ENCODE assay signal across 19 mouse cellular contexts in the genomic region with DNA sequence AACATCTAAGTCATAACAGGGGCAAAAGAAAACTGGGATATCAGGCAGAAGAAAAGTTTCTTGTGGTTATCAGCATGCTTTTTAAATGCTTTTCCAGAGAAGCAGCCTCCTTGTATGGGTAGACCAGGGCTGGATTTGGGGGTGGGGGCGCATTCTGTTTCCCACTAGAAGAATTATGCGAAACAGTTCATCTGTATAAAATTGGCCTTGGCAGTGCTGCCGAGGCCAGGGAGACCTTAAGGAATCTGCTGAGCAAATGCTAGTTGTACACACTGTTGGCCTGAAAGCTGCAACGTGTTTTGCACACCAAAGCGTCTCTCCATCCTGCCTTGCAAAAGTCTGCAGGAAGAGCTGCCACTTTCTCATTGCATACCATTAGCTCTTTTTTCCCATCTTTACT.
A peak's percentile ranks its signal among the peaks of the same experiment; 100 is the strongest.
DNase-seq lines count a peak whose midpoint lies in the region; ATAC-seq and TF ChIP-seq lines count a peak whose summit lies in the region.
"Had no signal": no experiment of that assay in that cellular context is flagged by ENCODE, and none has a peak within 500 bp of the region (broad histone marks: within the 10 kb centered on the region; RNA-seq: fewer than 3 reads in every experiment).

No protein-coding gene starts in this region.

- peak; percentile 38 for ATAC-seq in forebrain, embryonic 15.5 days (replicated peaks)
- ATAC-seq in lung, postnatal 0 days: no peak
- no peak for ATAC-seq in embryonic facial prominence, embryonic 15.5 days (ENCODE audit: insufficient number of reproducible peaks, low FRiP score, low TSS enrichment, low read depth)
- peak; percentile 66 for ATAC-seq in hindbrain, embryonic 16.5 days
- ATAC-seq in kidney, embryonic 15.5 days (replicated peaks; ENCODE audit: low FRiP score): no peak
- ATAC-seq: intestine, embryonic 16.5 days; liver, postnatal 0 days had no signal

- H3K4me3 ChIP-seq in forebrain, embryonic 15.5 days: no peak overlapping the region
- H3K4me3 ChIP-seq in forebrain, embryonic 10.5 days: no peak overlapping the region
- no peak overlapping the region for H3K4me3 ChIP-seq in lung, postnatal 0 days (ENCODE audit: low read depth, low read length)
- H3K4me3 ChIP-seq in embryonic facial prominence, embryonic 15.5 days (replicated peaks): no peak overlapping the region
- H3K4me3 ChIP-seq in hindbrain, embryonic 16.5 days (ENCODE audit: low read length): no peak overlapping the region
- H3K4me3 ChIP-seq in kidney, embryonic 15.5 days (replicated peaks): no peak overlapping the region
- H3K4me3 ChIP-seq: erythroblast, embryonic 14.5 days; heart, embryonic 12.5 days; limb, embryonic 15.5 days had no signal

- DNase-seq in forebrain, embryonic 10.5 days (ENCODE audit: extremely low spot score, low spot score): no peak
- peak; percentile 6 for DNase-seq in lung, postnatal 0 days (ENCODE audit: low spot score)
- no peak for DNase-seq in lung, postnatal 14 days
- DNase-seq: adrenal gland, postnatal 25 days; cerebellum, postnatal 14 days; liver, postnatal 0 days; lung, postnatal 36 days; right cerebral cortex, postnatal 25 days; thymus, postnatal 36 days had no signal

- H3K4me1 ChIP-seq in forebrain, embryonic 15.5 days: peaks cover 52% of the 10 kb centered on the region
- peaks cover 26% of the 10 kb centered on the region for H3K4me1 ChIP-seq in forebrain, embryonic 10.5 days
- no peaks in the 10 kb centered on the region for H3K4me1 ChIP-seq in lung, postnatal 0 days (ENCODE audit: insufficient read depth, low read depth, low read length)
- H3K4me1 ChIP-seq in embryonic facial prominence, embryonic 15.5 days: peaks cover 25% of the 10 kb centered on the region
- peaks cover 11% of the 10 kb centered on the region; the same call in 1 of the 2 replicates for H3K4me1 ChIP-seq in hindbrain, embryonic 16.5 days (ENCODE audit: control insufficient read depth, insufficient read depth, low read depth, low read length)
- no peaks in the 10 kb centered on the region for H3K4me1 ChIP-seq in kidney, embryonic 15.5 days
- H3K4me1 ChIP-seq: limb, embryonic 15.5 days had no signal

- peaks cover 22% of the 10 kb centered on the region for H3K36me3 ChIP-seq in forebrain, embryonic 15.5 days
- peaks cover 50% of the 10 kb centered on the region for H3K36me3 ChIP-seq in forebrain, embryonic 10.5 days (replicated peaks)
- peaks cover 26% of the 10 kb centered on the region for H3K36me3 ChIP-seq in lung, postnatal 0 days (ENCODE audit: insufficient read depth, low read length)
- H3K36me3 ChIP-seq in embryonic facial prominence, embryonic 15.5 days: peaks cover 30% of the 10 kb centered on the region; the same call in 1 of the 2 replicates
- H3K36me3 ChIP-seq in hindbrain, embryonic 16.5 days (ENCODE audit: control insufficient read depth, insufficient read depth, low read length): peaks cover 19% of the 10 kb centered on the region
- H3K36me3 ChIP-seq in kidney, embryonic 15.5 days: peaks cover 39% of the 10 kb centered on the region

- no peak overlapping the region for H3K9ac ChIP-seq in forebrain, embryonic 15.5 days (replicated peaks)
- no peak overlapping the region for H3K9ac ChIP-seq in lung, postnatal 0 days (replicated peaks; ENCODE audit: low read depth)
- H3K9ac ChIP-seq in embryonic facial prominence, embryonic 15.5 days: no peak overlapping the region
- no peak overlapping the region for H3K9ac ChIP-seq in hindbrain, embryonic 16.5 days (ENCODE audit: low read depth, low read length)
- no peak overlapping the region for H3K9ac ChIP-seq in kidney, embryonic 15.5 days
- H3K9ac ChIP-seq: heart, embryonic 12.5 days; limb, embryonic 15.5 days; liver, postnatal 0 days had no signal

- no peak for TF ChIP-seq EP300 in lung, postnatal 0 days (IDR thresholded peaks at IDR 0.05)

- H3K27me3 ChIP-seq in forebrain, embryonic 15.5 days: no peaks in the 10 kb centered on the region
- no peaks in the 10 kb centered on the region for H3K27me3 ChIP-seq in forebrain, embryonic 10.5 days (ENCODE audit: poor library complexity, severe bottlenecking)
- H3K27me3 ChIP-seq in lung, postnatal 0 days (replicated peaks; ENCODE audit: insufficient read depth, low read length): no peaks in the 10 kb centered on the region
- no peaks in the 10 kb centered on the region for H3K27me3 ChIP-seq in embryonic facial prominence, embryonic 15.5 days
- H3K27me3 ChIP-seq in hindbrain, embryonic 16.5 days (replicated peaks; ENCODE audit: control insufficient read depth, insufficient read depth, low read length): no peaks in the 10 kb centered on the region
- no peaks in the 10 kb centered on the region for H3K27me3 ChIP-seq in kidney, embryonic 15.5 days
- H3K27me3 ChIP-seq: heart, embryonic 12.5 days; limb, embryonic 15.5 days had no signal

- peak overlapping the region; percentile 66 for H3K27ac ChIP-seq in forebrain, embryonic 15.5 days (replicated peaks)
- H3K27ac ChIP-seq in forebrain, embryonic 10.5 days: no peak overlapping the region
- H3K27ac ChIP-seq in lung, postnatal 0 days (ENCODE audit: low read length): no peak overlapping the region
- H3K27ac ChIP-seq in embryonic facial prominence, embryonic 15.5 days (replicated peaks): 0 out of 2 replicates have a peak overlapping the region, but pooled peaks have one; percentile 48
- H3K27ac ChIP-seq in hindbrain, embryonic 16.5 days (ENCODE audit: low read depth, low read length): no peak overlapping the region
- no peak overlapping the region for H3K27ac ChIP-seq in kidney, embryonic 15.5 days
- H3K27ac ChIP-seq: kidney, postnatal 0 days; limb, embryonic 15.5 days; stomach, postnatal 0 days had no signal

- H3K9me3 ChIP-seq in forebrain, embryonic 15.5 days: no peaks in the 10 kb centered on the region
- no peaks in the 10 kb centered on the region for H3K9me3 ChIP-seq in forebrain, embryonic 10.5 days
- no peaks in the 10 kb centered on the region for H3K9me3 ChIP-seq in lung, postnatal 0 days (ENCODE audit: low read length)
- no peaks in the 10 kb centered on the region for H3K9me3 ChIP-seq in embryonic facial prominence, embryonic 15.5 days (replicated peaks)
- H3K9me3 ChIP-seq in hindbrain, embryonic 16.5 days (ENCODE audit: control insufficient read depth, low read length): no peaks in the 10 kb centered on the region
- H3K9me3 ChIP-seq in kidney, embryonic 15.5 days (replicated peaks): no peaks in the 10 kb centered on the region
- H3K9me3 ChIP-seq: heart, embryonic 12.5 days; limb, embryonic 15.5 days had no signal

- no peak for TF ChIP-seq CTCF in lung, postnatal 0 days (IDR thresholded peaks at IDR 0.05)

- 35% methylated on average over 5 of the region's 5 CpGs for WGBS in forebrain, embryonic 15.5 days
- WGBS in forebrain, embryonic 10.5 days: 73% methylated on average over 5 of the region's 5 CpGs
- 62% methylated on average over 5 of the region's 5 CpGs for WGBS in lung, postnatal 0 days
- WGBS in embryonic facial prominence, embryonic 15.5 days: 41% methylated on average over 5 of the region's 5 CpGs
- 35% methylated on average over 5 of the region's 5 CpGs for WGBS in hindbrain, embryonic 16.5 days
- WGBS in kidney, embryonic 15.5 days: 73% methylated on average over 5 of the region's 5 CpGs

- no peak overlapping the region for H3K4me2 ChIP-seq in forebrain, embryonic 15.5 days (replicated peaks)
- H3K4me2 ChIP-seq in lung, postnatal 0 days (replicated peaks; ENCODE audit: low read depth, low read length): no peak overlapping the region
- no peak overlapping the region for H3K4me2 ChIP-seq in embryonic facial prominence, embryonic 15.5 days (replicated peaks)
- H3K4me2 ChIP-seq in hindbrain, embryonic 16.5 days (ENCODE audit: low read length): no peak overlapping the region
- H3K4me2 ChIP-seq in kidney, embryonic 15.5 days: no peak overlapping the region
- H3K4me2 ChIP-seq: heart, embryonic 12.5 days; limb, embryonic 15.5 days had no signal

Comparison
In these comparisons a context has a peak if more than half of its experiments do, and no peak if none do; other contexts are left out.
1. H3K27ac ChIP-seq: peak in forebrain, embryonic 15.5 days (single experiment) and embryonic facial prominence, embryonic 15.5 days (single experiment); none in forebrain, embryonic 10.5 days (single experiment), lung, postnatal 0 days (single experiment), hindbrain, embryonic 16.5 days (single experiment) and kidney, embryonic 15.5 days (single experiment).
2. ATAC-seq: peak in forebrain, embryonic 15.5 days (single experiment) and hindbrain, embryonic 16.5 days (single experiment); none in lung, postnatal 0 days (single experiment), embryonic facial prominence, embryonic 15.5 days (single experiment) and kidney, embryonic 15.5 days (single experiment).